Mouse (Mus musculus) liver, adult 2 months (tissue): Measurements from ENCODE around the gene Dnmt3b. TPM values are rescaled to one million over a fixed set of nuclear protein-coding genes. Genes with fewer than 3 reads are reported as not detected.

Experiments used
- DNase-seq: peaks from one replicate; pipeline ENCODE4 v3.0.0-alpha.2; 2011; ENCODE audit warnings: low read depth, low spot score; ENCODE audit errors: extremely low read depth
- H3K27ac ChIP-seq: fragments of 200-500 bp; replicated peaks from 2 replicates; pipeline ENCODE4 v1.5.1; 2012; ENCODE audit warnings: low read depth, mild to moderate bottlenecking, control low read depth, inconsistent platforms, low read length; ENCODE audit not compliant: insufficient read depth
- H3K27me3 ChIP-seq: fragments of 200-500 bp; 2 replicates; pipeline ENCODE4 v1.6.1; 2012; ENCODE audit warnings: mild to moderate bottlenecking, moderate library complexity, low read length, inconsistent platforms; ENCODE audit not compliant: control insufficient read depth, insufficient read depth
- H3K36me3 ChIP-seq: fragments of 200-500 bp; 2 replicates; pipeline ENCODE4 v1.6.1; 2012; ENCODE audit warnings: low read length, inconsistent platforms; ENCODE audit not compliant: control insufficient read depth, insufficient read depth
- H3K4me1 ChIP-seq: fragments of 200-500 bp; 2 replicates; pipeline ENCODE4 v1.6.1; 2011; ENCODE audit warnings: low read length; ENCODE audit not compliant: control insufficient read depth, insufficient read depth
- H3K4me3 ChIP-seq: fragments of 200-500 bp; 2 replicates; pipeline ENCODE4 v1.5.1; 2011; ENCODE audit warnings: low read depth, mild to moderate bottlenecking, control low read depth, low read length, moderate library complexity; ENCODE audit not compliant: insufficient read depth
- H3K79me2 ChIP-seq: fragments of 200-500 bp; 2 replicates; pipeline ENCODE4 v1.6.1; 2012; ENCODE audit warnings: inconsistent platforms, mild to moderate bottlenecking, low read length, moderate library complexity; ENCODE audit not compliant: control insufficient read depth, insufficient read depth
- H3K9ac ChIP-seq: fragments of 200-500 bp; 2 replicates; pipeline ENCODE4 v1.6.1; 2012; ENCODE audit warnings: low read depth, mild to moderate bottlenecking, control low read depth, inconsistent platforms, low read length
- CTCF ChIP-seq: fragments of 200-500 bp; IDR thresholded peaks from 2 replicates; pipeline ENCODE4 v1.5.1; 2011; ENCODE audit warnings: low read depth, low read length, control low read depth
- POLR2A ChIP-seq: fragments of 200-500 bp; IDR thresholded peaks from 2 replicates; pipeline ENCODE4 v1.6.1; 2011; ENCODE audit warnings: low read length, control low read depth; ENCODE audit not compliant: insufficient read depth; ENCODE audit errors: extremely low read depth
- WGBS: fragments of 180-500 bp; shearing (Covaris S2); methylation state at CpG from one replicate; pipeline ENCODE4 v1.1.7; 2018; 5-methylcytosine and 5-hydroxymethylcytosine counted together
- polyA plus RNA-seq: library from polyadenylated mRNA; depleted of rRNA; stranded (reverse); fragments of >200 nt; gene quantifications from 2 replicates; pipeline ENCODE4 v1.2.3, GENCODE M21; 2012
- total RNA-seq: library from RNA; depleted of rRNA; stranded (reverse); fragments of >200 nt; gene quantifications from 2 replicates; pipeline ENCODE4 v1.2.3, GENCODE M21; 2014

The Dnmt3b gene
- total and polyA plus RNA-seq, 2 experiments, result 0.65 to 3.4 TPM

DNA sequence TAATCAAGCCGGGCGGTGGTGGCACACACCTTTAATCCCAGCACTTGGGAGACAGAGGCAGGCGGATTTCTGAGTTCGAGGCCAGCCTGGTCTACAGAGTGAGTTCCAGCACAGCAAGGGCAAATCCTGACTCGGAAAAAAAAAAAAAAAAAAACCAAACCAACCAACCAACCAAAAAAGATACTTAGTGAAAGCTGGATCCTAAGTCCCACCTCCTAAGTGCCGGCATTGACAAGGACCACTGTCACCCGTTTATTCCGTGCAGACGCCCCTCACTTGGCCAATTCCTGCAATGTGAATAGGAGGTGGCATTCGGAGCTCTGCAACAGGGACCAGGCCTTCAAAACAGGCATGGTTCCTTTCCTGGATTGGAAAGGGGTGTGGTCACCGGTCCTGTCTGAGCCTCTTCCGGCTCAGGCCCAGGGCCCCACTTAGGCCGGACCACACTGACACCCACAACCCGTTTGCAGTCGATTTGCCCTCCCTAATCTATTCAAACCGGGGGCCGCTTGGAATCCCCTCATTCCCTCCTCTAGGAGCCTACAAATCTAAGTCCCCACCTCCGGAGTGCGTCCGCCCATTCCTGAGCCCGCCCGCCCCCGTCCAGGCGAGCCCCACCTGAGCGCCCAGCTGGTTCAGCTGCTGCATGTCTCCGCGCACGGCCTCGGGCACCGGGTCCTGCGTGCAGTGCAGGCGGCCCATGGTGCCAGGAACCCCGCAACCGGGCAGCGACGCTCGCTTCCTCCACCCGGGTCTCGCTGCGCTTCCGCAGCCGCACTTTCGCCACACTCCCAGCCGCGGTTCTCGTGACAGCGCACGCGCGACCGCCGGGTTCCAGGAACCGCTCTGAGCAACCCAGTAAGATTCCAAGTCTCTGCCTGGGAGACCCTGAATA, 17.0 kb upstream of the Dnmt3b start, which contains the start of gene Commd7:
TSS of gene Commd7 (minus strand) at position 806 of the 895 bp plus-strand sequence.
- H3K79me2 ChIP-seq, result no peaks in the 10 kb centered on the region; the same call in 1 of the 2 replicates
- 3% methylated on average over 53 of the region's 53 CpGs for WGBS
- TF ChIP-seq POLR2A, result 0 out of 2 replicates have a peak, but pooled peaks have one; percentile 53
- TF ChIP-seq CTCF, result no peak
- H3K9ac ChIP-seq, result peak within 1 kb of the TSS; percentile 96
- H3K27ac ChIP-seq, result peak within 1 kb of the TSS; percentile 59
- peak within 1 kb of the TSS; percentile 89 for H3K4me3 ChIP-seq
- H3K27me3 ChIP-seq, result no peaks in the 10 kb centered on the region
- peaks cover 7% of the 10 kb centered on the region for H3K36me3 ChIP-seq
- peaks cover 12% of the 10 kb centered on the region for H3K4me1 ChIP-seq
- DNase-seq, result peak; percentile 74

DNA sequence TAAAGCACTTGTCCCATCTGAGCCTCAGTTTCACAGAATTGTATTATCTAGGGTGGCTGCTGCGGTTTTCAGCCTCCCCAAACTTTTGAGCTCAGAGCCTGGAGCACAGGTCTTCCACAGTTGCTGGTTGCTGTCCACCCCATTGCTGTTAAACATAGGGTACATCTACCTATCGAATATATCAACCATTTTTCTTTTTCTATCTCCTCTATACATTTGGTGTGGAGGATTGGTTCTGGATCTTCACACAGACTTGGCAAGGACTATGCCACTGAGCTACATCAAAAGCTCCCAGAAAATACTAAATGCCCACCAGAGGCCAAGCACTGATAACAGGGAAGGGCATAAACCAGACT, 16.4 kb upstream of the Dnmt3b start:
- Histone ChIP-seq H3K9ac (peak overlapping the region; percentile 96), H3K36me3 (peaks cover 4% of the 10 kb centered on the region), H3K4me3 (peak overlapping the region; percentile 89), H3K27ac (peak overlapping the region; percentile 59), H3K79me2 (no peaks in the 10 kb centered on the region; the same call in 1 of the 2 replicates), H3K27me3 (no peaks in the 10 kb centered on the region), H3K4me1 (peaks cover 12% of the 10 kb centered on the region)
- no peak for DNase-seq
- 17% methylated on average over 2 of the region's 2 CpGs for WGBS
- no peak for TF ChIP-seq POLR2A

DNA sequence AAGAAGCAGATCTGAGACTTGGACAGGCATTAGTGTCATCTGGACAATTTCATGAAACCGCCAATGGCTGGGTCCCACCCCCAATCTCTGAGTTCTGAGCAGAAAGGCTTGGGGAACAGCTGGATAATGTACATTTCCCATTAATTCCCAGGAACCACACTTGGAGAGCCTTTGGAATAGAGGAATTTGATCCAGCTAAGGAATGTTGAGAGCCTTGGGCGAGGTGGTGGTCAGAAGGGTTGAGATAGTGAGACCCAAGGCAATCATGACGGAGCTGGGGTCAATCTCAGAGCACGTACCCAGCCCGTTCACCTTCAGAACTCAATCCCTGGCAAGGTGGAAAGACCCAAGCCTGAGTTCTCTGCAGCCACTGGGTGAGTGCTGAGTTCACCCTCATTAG, 16.0 kb upstream of the Dnmt3b start:
- 97% methylated on average over 5 of the region's 5 CpGs for WGBS
- H3K4me3 ChIP-seq, result no peak overlapping the region

DNA sequence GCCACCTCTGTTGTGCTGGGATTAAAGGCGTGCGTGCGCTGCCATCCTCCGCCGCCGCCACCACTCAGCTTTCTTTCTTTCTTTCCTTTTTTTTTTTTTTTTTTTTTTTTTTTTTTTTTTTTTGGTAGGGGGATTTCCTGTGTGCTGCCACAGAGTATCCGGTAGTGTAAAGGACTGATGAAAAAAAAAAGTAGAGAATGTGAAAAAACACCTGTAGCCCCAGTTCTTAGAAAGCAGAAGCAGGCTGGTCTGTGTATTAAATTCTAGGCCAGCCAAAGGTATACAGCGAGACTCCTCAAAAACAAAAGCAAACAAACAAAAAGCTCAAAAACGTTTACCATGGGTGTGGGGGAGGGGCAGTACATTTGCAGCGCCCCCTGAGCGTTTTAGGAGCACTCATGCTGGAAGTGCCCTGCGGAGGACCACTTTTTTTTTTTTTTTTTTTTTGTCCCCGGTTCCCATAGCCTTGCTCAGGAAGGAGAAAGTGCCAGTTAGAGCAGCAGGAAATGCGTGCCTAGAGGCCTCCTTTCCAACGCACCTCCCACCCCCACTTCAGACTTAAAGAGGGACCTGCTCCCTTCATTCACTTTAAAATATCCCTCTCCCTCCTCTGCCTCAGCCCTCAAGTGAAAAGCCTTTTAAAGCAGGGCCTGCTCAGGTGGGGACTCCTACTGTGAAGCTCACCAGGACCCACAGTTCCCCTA, 10.1 kb upstream of the Dnmt3b start:
- 62% methylated on average over 15 of the region's 15 CpGs for WGBS
- H3K4me3 ChIP-seq, result no peak overlapping the region
- no peak for TF ChIP-seq CTCF
- no peak for TF ChIP-seq POLR2A

More for the DNA sequence above, 16.0 kb upstream of the Dnmt3b start:
- H3K4me1 ChIP-seq, result peaks cover 12% of the 10 kb centered on the region
- no peaks in the 10 kb centered on the region; the same call in 1 of the 2 replicates for H3K79me2 ChIP-seq
- no peak overlapping the region for H3K9ac ChIP-seq
- no peaks in the 10 kb centered on the region for H3K27me3 ChIP-seq
- DNase-seq, result no peak
- H3K36me3 ChIP-seq, result peaks cover under 1% of the 10 kb centered on the region
- TF ChIP-seq CTCF (no peak), POLR2A (no peak)
- no peak overlapping the region for H3K27ac ChIP-seq

DNA sequence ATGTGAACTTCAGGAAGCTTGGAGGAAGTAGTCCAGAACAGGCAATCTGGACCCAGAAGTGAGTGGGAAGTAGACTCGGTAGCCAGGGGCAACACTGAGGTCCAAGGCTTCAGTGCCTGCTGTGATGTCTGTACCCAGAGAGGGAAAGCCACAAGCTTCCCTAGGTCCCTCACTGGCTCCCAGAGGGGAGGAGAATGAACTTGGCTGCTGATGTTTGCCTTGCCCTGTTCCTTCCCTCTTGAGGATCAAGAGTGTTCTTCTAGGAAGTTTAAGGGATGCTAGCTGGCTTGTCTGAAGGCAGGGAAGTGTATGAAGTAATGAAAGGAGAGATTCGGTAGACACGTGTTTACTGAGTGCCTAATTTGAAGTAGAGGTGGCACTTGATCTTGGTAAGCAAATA, 6.8 kb upstream of the Dnmt3b start:
- H3K79me2 ChIP-seq, result no peaks in the 10 kb centered on the region
- H3K4me3 ChIP-seq, result no peak overlapping the region
- no peak overlapping the region for H3K27ac ChIP-seq
- DNase-seq, result no peak
- H3K4me1 ChIP-seq, result no peaks in the 10 kb centered on the region
- H3K27me3 ChIP-seq, result no peaks in the 10 kb centered on the region
- TF ChIP-seq POLR2A (no peak), CTCF (no peak)
- no peaks in the 10 kb centered on the region for H3K36me3 ChIP-seq
- no peak overlapping the region for H3K9ac ChIP-seq
- 49% methylated on average over 3 of the region's 3 CpGs for WGBS

More for the DNA sequence above, 10.1 kb upstream of the Dnmt3b start:
- H3K27ac ChIP-seq, result no peak overlapping the region
- H3K79me2 ChIP-seq, result no peaks in the 10 kb centered on the region
- no peaks in the 10 kb centered on the region for H3K4me1 ChIP-seq
- no peak for DNase-seq
- no peaks in the 10 kb centered on the region for H3K36me3 ChIP-seq
- no peak overlapping the region for H3K9ac ChIP-seq
- H3K27me3 ChIP-seq, result no peaks in the 10 kb centered on the region
